Mouse (Mus musculus) neural tube, embryonic 12.5 days (tissue): ENCODE results near the gene Cnpy1. TPM values are rescaled to one million over a fixed set of nuclear protein-coding genes. Genes with fewer than 3 reads are reported as not detected.

Experiments used
- ATAC-seq: fragments of 200-750 bp; cut with Nextera tagmentation; 2 replicates; pipeline ENCODE4 v1.8.0; 2017; ENCODE audit warnings: low read depth, mild to moderate bottlenecking, moderate TSS enrichment, moderate library complexity; ENCODE audit not compliant: low FRiP score
- H3K27ac ChIP-seq: fragments of 300-500 bp; sonication (generic); 2 replicates; pipeline ENCODE4 v1.5.1; 2016
- H3K27me3 ChIP-seq: fragments of 300-500 bp; sonication (generic); replicated peaks from 2 replicates; pipeline ENCODE4 v1.6.1; 2016; ENCODE audit warnings: mild to moderate bottlenecking
- H3K36me3 ChIP-seq: fragments of 300-500 bp; sonication (generic); 2 replicates; pipeline ENCODE4 v1.6.1; 2016; ENCODE audit warnings: mild to moderate bottlenecking
- H3K4me1 ChIP-seq: fragments of 300-500 bp; sonication (generic); 2 replicates; pipeline ENCODE4 v1.6.1; 2016
- H3K4me2 ChIP-seq: fragments of 300-500 bp; sonication (generic); replicated peaks from 2 replicates; pipeline ENCODE4 v1.6.1; 2016; ENCODE audit warnings: mild to moderate bottlenecking
- H3K4me3 ChIP-seq: fragments of 300-500 bp; sonication (generic); 2 replicates; pipeline ENCODE4 v1.5.1; 2016
- H3K9ac ChIP-seq: fragments of 300-500 bp; sonication (generic); 2 replicates; pipeline ENCODE4 v1.6.1; 2016; ENCODE audit warnings: mild to moderate bottlenecking
- H3K9me3 ChIP-seq: fragments of 300-500 bp; sonication (generic); 2 replicates; pipeline ENCODE4 v1.6.1; 2016; ENCODE audit warnings: mild to moderate bottlenecking
- WGBS: fragments of 180-500 bp; shearing (Covaris S2); methylation state at CpG from one replicate; pipeline ENCODE4 v1.1.7; 2016; 5-methylcytosine and 5-hydroxymethylcytosine counted together
- polyA plus RNA-seq: library from polyadenylated mRNA; unstranded; fragments of >200 nt; fragmentation: Nextera tagmentation; extraction: Ambion mirVana; gene quantifications from 2 replicates; pipeline ENCODE4 v1.2.1, GENCODE M21; 2016

Cnpy1 gene
- polyA plus RNA-seq, 1 experiment from 2014 or later = 8.7 TPM

- H3K27me3 ChIP-seq = peaks cover 84% of the 10 kb centered on the region
- H3K4me3 ChIP-seq = no peak overlapping the region
- no peaks in the 10 kb centered on the region for H3K9me3 ChIP-seq
- H3K4me2 ChIP-seq = no peak overlapping the region
- no peak overlapping the region for H3K27ac ChIP-seq
- H3K36me3 ChIP-seq = no peaks in the 10 kb centered on the region
- no peak for ATAC-seq
- H3K4me1 ChIP-seq = peaks cover 4% of the 10 kb centered on the region; the same call in 1 of the 2 replicates
- 1% methylated on average over 9 of the region's 9 CpGs for WGBS
- no peak overlapping the region for H3K9ac ChIP-seq
These were observed 88.4 kb downstream of the Cnpy1 start for GRCm38 (mm10) chr5:28157044-28157730.

Other genes starting within 250 kb of the Cnpy1 start
- gene Insig1, start 174.4 kb downstream of the Cnpy1 start, polyA plus RNA-seq = 87.3 and 89.3 TPM in 2 replicates
- gene En2, start 80.1 kb downstream of the Cnpy1 start, polyA plus RNA-seq = 0.05 TPM in 1 of 2 replicates, not detected in the other
- 22.5 and 23.9 TPM in 2 replicates for gene Rbm33, start 71.3 kb upstream of the Cnpy1 start, polyA plus RNA-seq
- gene Shh, start 221.4 kb upstream of the Cnpy1 start, polyA plus RNA-seq = 3.0 and 3.6 TPM in 2 replicates